Mouse (Mus musculus) right cerebral cortex, postnatal 14 days (tissue): Measurements from ENCODE around the gene Pax4.

Source experiments
- DNase-seq: peaks from one replicate; pipeline ENCODE4 v3.0.0; 2022

Pax4 gene

GRCm38 (mm10) chr6:28449253-28449652 lies at the start of gene Pax4:
Gene Pax4 (minus strand): TSS chr6:28449353.
- DNase-seq: no peak

DNA sequence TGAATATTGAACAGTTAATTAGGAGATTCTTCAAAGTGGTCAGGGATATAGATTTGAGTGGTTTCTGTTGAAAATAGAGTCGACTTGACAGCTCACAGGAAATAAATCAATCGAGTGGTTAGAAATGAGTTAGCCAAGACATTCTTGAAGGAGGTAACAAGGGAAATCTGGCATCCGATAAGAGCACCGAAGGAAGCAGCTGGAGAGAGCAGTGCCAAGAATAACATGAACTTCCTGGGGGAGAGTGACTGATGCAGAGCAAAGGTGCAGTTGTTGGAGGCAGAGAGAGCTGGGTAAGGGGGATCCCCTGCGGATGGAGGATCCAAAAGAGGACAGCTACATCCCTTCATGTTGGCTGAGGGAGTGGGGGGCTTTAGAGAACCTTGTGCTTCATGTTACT lies 48.7 kb upstream of the Pax4 start:
- no peak for DNase-seq

DNA sequence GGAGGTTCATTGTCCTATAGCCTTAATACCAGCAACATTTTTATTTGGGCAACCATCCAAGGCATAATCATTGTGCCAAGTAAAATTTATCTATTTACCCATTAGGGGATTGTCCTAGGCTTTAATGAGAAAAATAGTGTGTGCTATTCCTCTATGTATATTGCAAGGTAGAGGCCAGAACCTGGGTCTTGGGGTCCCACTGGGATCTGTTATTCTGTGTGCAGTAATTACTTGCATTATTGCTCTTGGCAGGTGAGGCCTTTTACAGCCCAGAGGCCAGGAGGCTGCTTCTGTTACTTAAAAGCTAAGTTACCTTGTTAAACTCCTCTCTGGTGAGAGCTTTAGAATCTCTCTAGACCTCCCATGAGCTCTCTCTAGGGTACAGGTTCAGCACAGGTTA lies 42.0 kb upstream of the Pax4 start:
- DNase-seq: no peak

DNA sequence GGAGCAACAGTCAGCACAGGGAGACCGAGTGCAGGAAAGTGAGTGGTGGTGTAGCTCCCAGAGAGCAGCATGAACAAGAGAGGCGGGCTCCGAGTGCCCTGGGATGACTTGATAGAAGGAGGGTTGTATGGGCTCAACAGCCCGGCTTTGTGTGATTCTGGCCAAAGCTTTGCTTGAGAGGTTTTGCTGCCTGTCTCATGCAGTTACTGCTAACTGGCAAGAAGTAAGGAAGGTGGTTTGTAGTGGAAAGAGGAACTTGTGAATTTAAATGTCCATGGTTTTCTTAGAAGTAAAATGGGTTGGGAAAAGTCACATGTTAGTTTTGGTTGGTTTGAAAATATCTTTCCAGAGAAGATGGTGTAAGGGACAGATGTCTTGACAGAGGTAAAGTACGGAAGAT lies 41.5 kb upstream of the Pax4 start:
- DNase-seq: no peak

GRCm38 (mm10) chr6:28488204-28488851 lies 39.2 kb upstream of the Pax4 start:
- no peak for DNase-seq

- no peak for DNase-seq
These were observed 37.8 kb upstream of the Pax4 start for GRCm38 (mm10) chr6:28486905-28487304.

DNA sequence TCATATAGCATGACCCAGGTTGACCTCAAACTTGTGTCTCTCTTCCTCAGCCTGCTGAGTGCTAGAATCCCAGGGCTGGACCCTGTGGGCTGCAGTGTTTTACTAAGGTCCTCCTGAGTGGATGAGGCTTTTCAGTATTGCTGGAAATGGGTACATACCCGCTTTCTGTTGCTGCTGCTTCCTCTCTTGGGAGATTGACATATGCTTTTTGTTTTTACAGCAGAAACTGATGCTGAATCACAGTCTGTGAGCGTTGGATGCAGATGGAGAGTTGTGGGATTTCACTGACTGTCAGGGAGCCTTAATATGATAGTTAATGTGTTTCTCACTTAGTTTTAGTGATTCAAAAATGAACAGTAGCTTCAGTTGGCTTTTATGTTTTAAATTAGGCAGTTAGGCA lies 37.3 kb upstream of the Pax4 start:
- no peak for DNase-seq

GRCm38 (mm10) chr6:28486008-28486407 lies 36.9 kb upstream of the Pax4 start:
- no peak for DNase-seq

DNA sequence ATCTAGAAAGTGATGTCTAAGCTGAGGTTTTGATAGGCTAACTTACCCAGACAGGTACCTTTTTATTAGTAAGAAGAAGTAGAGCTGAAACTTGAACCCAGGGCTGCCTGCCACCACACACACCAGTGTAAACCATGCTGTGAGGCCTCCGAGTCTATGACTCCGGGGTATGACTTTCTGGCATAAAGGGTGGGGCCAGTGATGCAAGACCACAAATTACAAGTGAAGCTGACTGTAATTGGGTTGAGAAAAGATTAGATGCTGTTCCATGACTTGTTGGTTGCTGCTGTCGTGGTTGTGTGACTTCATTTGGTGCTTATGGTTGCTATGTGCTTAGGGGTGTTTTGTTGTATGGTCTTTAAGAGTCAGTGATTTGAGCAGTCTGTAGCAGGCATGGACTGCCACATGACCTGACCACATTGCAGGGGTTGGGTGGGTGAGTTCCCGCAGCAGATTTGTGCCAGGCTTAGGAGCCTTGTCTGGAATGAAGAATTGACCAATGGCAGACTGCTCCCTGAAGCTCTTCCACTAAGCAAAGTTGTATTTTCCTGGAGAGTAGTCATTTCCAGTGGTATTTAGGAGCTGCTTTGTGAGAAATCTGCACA lies 33.7 kb upstream of the Pax4 start:
- no peak for DNase-seq

DNA sequence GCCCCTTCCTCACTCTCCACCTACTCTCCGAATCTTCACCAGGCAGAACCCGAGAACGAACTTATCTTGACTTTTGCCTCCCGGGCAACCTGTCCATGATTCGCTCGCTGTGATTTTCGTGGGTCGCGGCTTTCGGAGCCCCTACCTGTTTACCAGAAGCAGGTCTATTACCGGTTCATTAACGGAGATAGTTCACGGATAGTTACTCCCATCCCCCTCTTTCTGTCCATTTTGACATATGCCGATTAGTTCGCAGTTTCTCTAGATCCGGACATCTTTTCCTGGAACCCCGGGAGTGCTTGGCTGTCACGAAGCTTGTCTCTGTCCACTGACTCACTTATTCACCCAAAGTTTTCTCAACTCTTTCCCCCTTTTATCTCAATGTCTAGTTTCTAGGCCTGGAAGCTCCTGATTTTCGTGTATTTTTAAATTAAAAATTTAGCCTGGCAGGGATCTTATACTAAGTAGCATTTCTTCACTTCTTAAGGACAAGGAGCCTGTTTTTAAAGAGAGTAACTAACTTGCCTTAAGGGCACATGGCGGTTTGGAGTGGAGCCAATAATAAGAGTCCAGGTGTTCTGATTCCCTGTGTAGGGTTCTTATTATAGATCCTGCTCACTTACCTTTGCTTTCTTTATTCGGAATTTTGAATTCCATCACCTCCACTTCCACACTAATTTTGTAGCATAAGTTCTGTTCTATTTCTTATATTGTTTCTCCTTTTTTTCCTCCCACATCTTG lies 31.8 kb upstream of the Pax4 start:
- DNase-seq: peak; percentile 6

DNA sequence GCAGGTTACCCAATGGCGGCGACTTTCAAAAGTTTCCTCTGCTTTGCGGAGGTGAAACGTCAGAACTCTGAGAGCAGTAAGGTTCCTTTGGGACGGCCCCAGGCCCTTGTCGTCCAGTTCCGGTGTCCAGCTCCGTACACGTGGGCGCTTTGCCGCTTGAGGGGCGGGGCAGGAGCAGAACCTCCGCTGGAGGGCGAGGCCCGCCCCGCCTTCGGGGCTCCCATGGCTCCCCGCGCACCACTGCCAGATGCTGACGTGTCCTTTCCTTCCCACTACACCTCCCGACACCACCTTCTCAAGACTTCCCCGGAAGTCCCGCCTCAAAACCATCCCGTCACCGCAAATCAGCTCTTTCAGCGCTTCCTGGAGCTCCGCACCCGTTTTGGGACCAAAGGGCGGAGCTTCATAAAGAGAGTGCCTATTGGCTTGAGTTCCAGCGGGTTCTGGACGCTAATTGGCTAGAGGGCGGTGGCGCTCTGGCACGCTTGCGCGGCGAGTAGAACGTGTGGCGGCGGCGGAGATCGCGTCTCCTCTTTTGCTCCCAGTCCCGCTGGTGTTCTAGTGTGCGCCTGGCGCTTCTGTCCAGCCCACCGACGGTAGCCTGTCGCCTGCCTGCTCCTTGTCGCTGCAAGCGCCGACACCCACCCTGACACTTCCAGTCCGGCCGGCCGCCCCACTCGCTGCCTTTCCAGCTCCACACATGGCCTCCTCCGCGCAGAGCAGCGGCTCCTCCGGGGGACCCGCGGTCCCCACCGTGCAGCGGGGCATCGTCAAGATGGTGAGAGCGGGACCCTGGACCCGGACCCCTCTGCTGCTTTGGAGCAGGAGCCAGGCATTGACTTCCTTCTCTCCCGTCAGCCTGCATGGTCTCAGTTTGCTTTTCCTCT lies 31.0 kb upstream of the Pax4 start:
- DNase-seq: peak; percentile 96

- no peak for DNase-seq
These were observed 25.7 kb upstream of the Pax4 start, which contains the start of gene Snd1 for GRCm38 (mm10) chr6:28474839-28475238. Gene Snd1 (plus strand): TSS chr6:28475139.

DNA sequence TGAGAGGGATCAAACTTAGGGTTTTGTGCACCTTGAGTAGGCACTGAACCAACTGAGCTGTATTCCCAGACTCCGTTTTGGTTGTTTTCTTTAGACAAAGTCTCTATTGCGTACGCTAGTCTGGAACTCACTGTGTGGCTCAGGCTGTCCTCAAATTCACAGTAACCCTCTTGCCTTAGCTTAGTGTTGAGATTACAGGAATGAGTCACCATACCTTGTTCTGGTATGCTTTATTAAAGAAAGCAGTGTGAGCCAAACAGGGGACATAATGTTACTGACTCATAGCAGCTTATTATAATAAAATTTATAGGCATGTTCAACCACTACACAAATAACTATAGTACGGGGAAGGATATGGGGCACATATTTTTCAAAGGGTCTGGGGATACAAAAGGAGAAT lies 25.1 kb upstream of the Pax4 start:
- no peak for DNase-seq

GRCm38 (mm10) chr6:28471284-28472035 lies 22.3 kb upstream of the Pax4 start:
- DNase-seq: no peak

DNA sequence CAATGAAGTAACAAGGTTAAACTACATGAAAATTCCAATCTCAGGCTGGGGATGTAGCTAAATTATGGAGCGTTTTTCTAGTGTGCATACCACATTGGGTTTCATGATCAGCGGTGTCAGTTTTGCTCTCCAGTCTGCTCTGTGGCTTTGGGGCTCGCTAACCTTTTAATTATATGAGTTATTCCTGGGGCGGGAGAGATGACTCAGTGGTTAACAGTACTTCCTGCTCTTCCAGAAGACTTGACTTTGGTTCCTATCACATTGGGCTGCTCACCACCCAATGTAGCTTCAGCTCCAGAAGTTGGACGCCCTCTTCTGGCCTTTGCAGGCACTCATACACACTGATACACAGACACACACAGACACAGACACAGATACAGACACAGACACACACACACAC lies 21.5 kb upstream of the Pax4 start:
- no peak for DNase-seq

GRCm38 (mm10) chr6:28470017-28470602 lies 21.0 kb upstream of the Pax4 start:
- DNase-seq: no peak

DNA sequence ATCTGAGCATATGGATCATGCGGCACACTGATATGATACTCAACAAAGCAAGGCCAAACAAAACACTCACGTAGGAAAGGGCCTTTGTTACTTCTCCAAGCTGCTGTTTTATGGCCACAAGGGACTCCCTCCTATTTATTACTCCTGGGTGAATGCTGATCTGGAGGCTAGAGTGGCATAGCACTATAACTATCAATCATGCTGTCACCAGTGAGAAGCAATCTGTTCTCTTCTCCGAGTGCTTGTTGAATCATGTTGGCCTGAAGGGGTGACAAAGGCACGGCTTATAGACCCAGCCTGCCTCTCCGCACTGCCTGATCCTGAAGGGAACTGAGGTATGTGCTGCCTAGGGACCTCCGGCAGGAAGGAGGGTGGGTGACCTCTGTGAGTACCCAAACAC lies 15.5 kb upstream of the Pax4 start:
- DNase-seq: no peak

DNA sequence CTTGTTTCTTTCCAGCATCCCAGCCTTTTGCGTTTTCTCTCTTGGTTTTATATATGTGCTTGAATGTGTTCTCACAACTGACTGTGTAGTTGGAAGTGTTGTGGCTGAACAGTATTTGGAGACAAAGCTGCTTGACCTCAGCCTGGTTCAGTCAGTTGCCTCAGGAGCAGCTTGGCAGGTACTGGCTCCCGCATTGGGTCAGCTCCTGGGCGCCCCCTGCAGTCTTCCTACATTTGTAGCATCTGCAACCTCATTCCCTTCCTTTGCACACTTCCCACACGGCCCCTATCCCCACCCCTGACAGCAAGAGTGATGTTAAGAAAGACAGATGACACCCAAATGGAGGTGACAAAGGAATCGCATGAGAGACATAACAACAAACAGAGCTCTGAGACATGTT lies 11.4 kb upstream of the Pax4 start:
- peak; percentile 63 for DNase-seq

GRCm38 (mm10) chr6:28459221-28459668 lies 10.1 kb upstream of the Pax4 start:
- DNase-seq: no peak

DNA sequence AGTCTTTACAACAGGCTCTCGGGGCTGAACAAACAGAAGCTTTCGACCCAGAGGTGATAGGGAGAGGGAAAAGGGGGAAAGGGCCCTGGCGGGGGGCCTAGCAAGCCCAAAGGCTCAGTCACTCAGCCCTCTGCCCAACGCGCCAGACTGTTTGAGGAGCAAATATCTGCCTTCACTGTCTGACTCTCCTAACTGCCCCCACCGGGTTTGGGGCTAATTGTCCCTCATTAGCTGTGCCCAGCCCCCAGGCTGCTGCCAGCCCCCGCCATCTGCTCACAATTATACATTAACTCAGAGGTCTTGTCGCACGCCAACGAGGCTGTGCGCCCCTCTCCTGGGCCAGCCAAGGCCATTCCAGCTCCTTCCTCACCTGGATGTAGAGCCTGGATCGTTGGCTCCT lies 1.8 kb upstream of the Pax4 start:
- no peak for DNase-seq

DNA sequence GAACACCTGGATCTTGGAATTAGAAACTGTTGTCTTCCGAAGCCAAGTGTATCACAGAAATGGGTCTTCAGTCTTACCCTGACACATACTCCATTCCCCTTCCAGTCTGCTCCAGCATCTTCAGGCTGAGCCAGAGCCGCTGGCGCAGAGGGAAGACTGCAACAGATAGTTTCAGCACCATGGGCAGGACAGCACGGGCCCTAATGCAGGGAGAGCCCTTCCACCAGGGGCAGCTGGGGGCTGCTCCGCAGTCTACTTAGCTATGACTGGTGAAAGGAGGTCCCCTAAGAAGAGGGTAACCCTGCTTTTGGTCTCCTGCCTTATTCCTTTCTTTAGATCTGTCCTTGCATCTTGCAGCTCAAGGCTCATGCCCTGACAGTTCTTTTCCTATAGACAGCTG lies 1.3 kb upstream of the Pax4 start:
- no peak for DNase-seq

DNA sequence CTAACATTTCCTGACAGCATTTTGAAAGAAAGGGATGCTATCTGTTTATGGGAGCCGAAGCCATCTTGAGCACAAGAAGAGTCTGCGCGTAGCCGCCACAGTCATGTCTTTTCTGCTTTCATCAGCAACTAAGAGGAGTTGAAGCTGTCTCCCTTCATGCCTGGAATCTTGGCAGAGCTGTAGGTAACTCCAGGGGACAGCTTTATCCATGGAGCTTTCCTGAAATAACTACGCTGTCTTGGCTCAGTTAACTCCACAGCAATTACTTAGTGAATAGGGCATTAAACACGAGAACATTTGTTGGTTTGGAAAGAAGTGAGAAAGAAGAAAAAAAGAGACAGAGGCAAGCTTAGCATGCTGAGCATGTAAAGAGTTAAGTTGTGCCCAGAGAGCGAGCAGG lies 1.2 kb downstream of the Pax4 start:
- no peak for DNase-seq
